Mouse (Mus musculus): Measurements from ENCODE around the gene Lamb1. TPM values are rescaled to one million over a fixed set of nuclear protein-coding genes. Genes with fewer than 3 reads are reported as not detected.

Gene Lamb1
- total and polyA plus RNA-seq, 2 experiments = 2.7 to 7.3 TPM

GRCm38 (mm10) chr12:31239031-31239583 is 25.9 kb upstream of the Lamb1 start:
- Histone ChIP-seq H3K27me3 (ENCODE audit: control insufficient read depth, insufficient read depth, low read length) (peaks cover 5% of the 10 kb centered on the region; the same call in 1 of the 2 replicates), H3K9ac (ENCODE audit: low read depth, low read length) (no peak overlapping the region), H3K79me2 (ENCODE audit: control insufficient read depth, insufficient read depth, low read length) (no peaks in the 10 kb centered on the region), H3K4me3 (ENCODE audit: insufficient read depth, low read depth, low read length) (no peak overlapping the region), H3K4me1 (ENCODE audit: control insufficient read depth, insufficient read depth, low read length) (no peaks in the 10 kb centered on the region), H3K27ac (replicated peaks; ENCODE audit: insufficient read depth, low read depth, low read length) (no peak overlapping the region), H3K36me3 (ENCODE audit: control insufficient read depth, insufficient read depth, low read length) (no peaks in the 10 kb centered on the region)
- TF ChIP-seq CTCF (IDR thresholded peaks at IDR 0.05; ENCODE audit: low read depth, low read length) = no peak
- no peak for TF ChIP-seq POLR2A (IDR thresholded peaks at IDR 0.05; ENCODE audit: extremely low read depth, insufficient read depth, low read length)
- no peak for DNase-seq (ENCODE audit: extremely low read depth, low read depth, low spot score)
- 91% methylated on average over 3 of the region's 3 CpGs for WGBS

- Histone ChIP-seq H3K79me2 (ENCODE audit: control insufficient read depth, insufficient read depth, low read length) (no peaks in the 10 kb centered on the region), H3K36me3 (ENCODE audit: control insufficient read depth, insufficient read depth, low read length) (no peaks in the 10 kb centered on the region), H3K27ac (replicated peaks; ENCODE audit: insufficient read depth, low read depth, low read length) (no peak overlapping the region), H3K4me3 (ENCODE audit: insufficient read depth, low read depth, low read length) (no peak overlapping the region), H3K9ac (ENCODE audit: low read depth, low read length) (no peak overlapping the region), H3K27me3 (ENCODE audit: control insufficient read depth, insufficient read depth, low read length) (peaks cover 5% of the 10 kb centered on the region; the same call in 1 of the 2 replicates), H3K4me1 (ENCODE audit: control insufficient read depth, insufficient read depth, low read length) (no peaks in the 10 kb centered on the region)
- no peak for DNase-seq (ENCODE audit: extremely low read depth, low read depth, low spot score)
- WGBS = 78% methylated on average over 4 of the region's 4 CpGs
- TF ChIP-seq CTCF (IDR thresholded peaks at IDR 0.05; ENCODE audit: low read depth, low read length) = no peak
- no peak for TF ChIP-seq POLR2A (IDR thresholded peaks at IDR 0.05; ENCODE audit: extremely low read depth, insufficient read depth, low read length)
These were observed 25.2 kb upstream of the Lamb1 start for GRCm38 (mm10) chr12:31239798-31240197.

- TF ChIP-seq POLR2A (IDR thresholded peaks at IDR 0.05; ENCODE audit: extremely low read depth, insufficient read depth, low read length) (no peak), CTCF (IDR thresholded peaks at IDR 0.05; ENCODE audit: low read depth, low read length) (no peak)
- no peak within 1 kb of the TSS for H3K27ac ChIP-seq (replicated peaks; ENCODE audit: insufficient read depth, low read depth, low read length)
- H3K36me3 ChIP-seq (ENCODE audit: control insufficient read depth, insufficient read depth, low read length) = no peaks in the 10 kb centered on the region
- no peaks in the 10 kb centered on the region for H3K4me1 ChIP-seq (ENCODE audit: control insufficient read depth, insufficient read depth, low read length)
- WGBS = 86% methylated on average over 5 of the region's 5 CpGs
- H3K27me3 ChIP-seq (ENCODE audit: control insufficient read depth, insufficient read depth, low read length) = peaks cover 5% of the 10 kb centered on the region; the same call in 1 of the 2 replicates
- DNase-seq (ENCODE audit: extremely low read depth, low read depth, low spot score) = no peak
- no peak within 1 kb of the TSS for H3K9ac ChIP-seq (ENCODE audit: low read depth, low read length)
- H3K4me3 ChIP-seq (ENCODE audit: insufficient read depth, low read depth, low read length) = no peak within 1 kb of the TSS
- H3K79me2 ChIP-seq (ENCODE audit: control insufficient read depth, insufficient read depth, low read length) = no peaks in the 10 kb centered on the region
These were observed 24.6 kb upstream of the Lamb1 start, which contains the start of gene Gm6993 for GRCm38 (mm10) chr12:31240470-31240869. TSS of gene Gm6993 (plus strand) at chr12:31240770.

GRCm38 (mm10) chr12:31241595-31242342 is 23.3 kb upstream of the Lamb1 start:
- no peak overlapping the region for H3K9ac ChIP-seq (ENCODE audit: low read depth, low read length)
- H3K36me3 ChIP-seq (ENCODE audit: control insufficient read depth, insufficient read depth, low read length) = no peaks in the 10 kb centered on the region
- no peak for DNase-seq (ENCODE audit: extremely low read depth, low read depth, low spot score)
- H3K27me3 ChIP-seq (ENCODE audit: control insufficient read depth, insufficient read depth, low read length) = peaks cover 6% of the 10 kb centered on the region; the same call in 1 of the 2 replicates
- no peaks in the 10 kb centered on the region for H3K4me1 ChIP-seq (ENCODE audit: control insufficient read depth, insufficient read depth, low read length)
- WGBS = 81% methylated on average over 6 of the region's 6 CpGs
- H3K79me2 ChIP-seq (ENCODE audit: control insufficient read depth, insufficient read depth, low read length) = no peaks in the 10 kb centered on the region
- no peak overlapping the region for H3K27ac ChIP-seq (replicated peaks; ENCODE audit: insufficient read depth, low read depth, low read length)
- no peak for TF ChIP-seq POLR2A (IDR thresholded peaks at IDR 0.05; ENCODE audit: extremely low read depth, insufficient read depth, low read length)
- no peak for TF ChIP-seq CTCF (IDR thresholded peaks at IDR 0.05; ENCODE audit: low read depth, low read length)
- no peak overlapping the region for H3K4me3 ChIP-seq (ENCODE audit: insufficient read depth, low read depth, low read length)

- Histone ChIP-seq H3K27me3 (ENCODE audit: control insufficient read depth, insufficient read depth, low read length) (peaks cover 3% of the 10 kb centered on the region; the same call in 1 of the 2 replicates), H3K9ac (ENCODE audit: low read depth, low read length) (no peak overlapping the region), H3K4me1 (ENCODE audit: control insufficient read depth, insufficient read depth, low read length) (no peaks in the 10 kb centered on the region), H3K36me3 (ENCODE audit: control insufficient read depth, insufficient read depth, low read length) (no peaks in the 10 kb centered on the region), H3K4me3 (ENCODE audit: insufficient read depth, low read depth, low read length) (no peak overlapping the region), H3K79me2 (ENCODE audit: control insufficient read depth, insufficient read depth, low read length) (no peaks in the 10 kb centered on the region), H3K27ac (replicated peaks; ENCODE audit: insufficient read depth, low read depth, low read length) (no peak overlapping the region)
- TF ChIP-seq POLR2A (IDR thresholded peaks at IDR 0.05; ENCODE audit: extremely low read depth, insufficient read depth, low read length) (no peak), CTCF (IDR thresholded peaks at IDR 0.05; ENCODE audit: low read depth, low read length) (no peak)
- DNase-seq (ENCODE audit: extremely low read depth, low read depth, low spot score) = no peak
- WGBS = 74% methylated on average over 2 of the region's 2 CpGs
These were observed 21.0 kb upstream of the Lamb1 start for GRCm38 (mm10) chr12:31244001-31244400.

- WGBS = 87% methylated on average over 3 of the region's 3 CpGs
- H3K79me2 ChIP-seq (ENCODE audit: control insufficient read depth, insufficient read depth, low read length) = no peaks in the 10 kb centered on the region
- no peak overlapping the region for H3K9ac ChIP-seq (ENCODE audit: low read depth, low read length)
These were observed 20.3 kb upstream of the Lamb1 start for GRCm38 (mm10) chr12:31244691-31245090.

More at GRCm38 (mm10) chr12:31244691-31245090, 20.3 kb upstream of the Lamb1 start:
- TF ChIP-seq CTCF (IDR thresholded peaks at IDR 0.05; ENCODE audit: low read depth, low read length) = no peak
- TF ChIP-seq POLR2A (IDR thresholded peaks at IDR 0.05; ENCODE audit: extremely low read depth, insufficient read depth, low read length) = no peak
- Histone ChIP-seq H3K27me3 (ENCODE audit: control insufficient read depth, insufficient read depth, low read length) (peaks cover 2% of the 10 kb centered on the region; the same call in 1 of the 2 replicates), H3K27ac (replicated peaks; ENCODE audit: insufficient read depth, low read depth, low read length) (no peak overlapping the region), H3K4me3 (ENCODE audit: insufficient read depth, low read depth, low read length) (no peak overlapping the region), H3K36me3 (ENCODE audit: control insufficient read depth, insufficient read depth, low read length) (no peaks in the 10 kb centered on the region), H3K4me1 (ENCODE audit: control insufficient read depth, insufficient read depth, low read length) (no peaks in the 10 kb centered on the region)
- no peak for DNase-seq (ENCODE audit: extremely low read depth, low read depth, low spot score)
